Mouse (Mus musculus): ENCODE measurements around the gene Aurkaip1. TPM values are rescaled to one million over a fixed set of nuclear protein-coding genes. Genes with fewer than 3 reads are reported as not detected.

Aurkaip1 gene
- total RNA-seq, 2 experiments from 2014 or later: 137 to 182 TPM

- no peak for ATAC-seq (replicated peaks; ENCODE audit: low FRiP score, low TSS enrichment, poor library complexity, severe bottlenecking)
Measured at GRCm38 (mm10) chr4:155821025-155821424, 10.0 kb upstream of the Aurkaip1 start.

DNA sequence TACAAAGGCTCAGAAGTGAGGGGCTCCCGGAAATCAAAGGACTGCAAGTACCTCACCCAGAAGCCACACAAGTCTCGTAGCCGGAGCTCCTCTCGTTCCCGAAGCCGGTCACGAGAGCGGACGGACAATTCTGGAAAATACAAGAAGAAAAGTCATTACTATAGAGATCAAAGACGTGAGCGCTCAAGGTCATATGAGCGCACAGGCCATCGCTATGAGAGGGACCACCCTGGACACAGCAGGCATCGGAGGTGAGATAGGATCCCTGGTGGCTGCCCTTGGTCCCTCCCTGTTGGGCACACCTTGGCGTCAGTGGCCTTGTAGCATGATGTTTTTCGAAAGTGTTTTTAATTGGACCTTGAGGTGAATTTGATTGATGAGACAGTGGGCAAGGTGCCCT, 7.6 kb upstream of the Aurkaip1 start:
- ATAC-seq (replicated peaks; ENCODE audit: low FRiP score, low TSS enrichment, poor library complexity, severe bottlenecking): no peak

- ATAC-seq (replicated peaks; ENCODE audit: low FRiP score, low TSS enrichment, poor library complexity, severe bottlenecking): no peak
Measured at GRCm38 (mm10) chr4:155829866-155830265, 1.2 kb upstream of the Aurkaip1 start.

- ATAC-seq (replicated peaks; ENCODE audit: low FRiP score, low TSS enrichment, poor library complexity, severe bottlenecking): no peak
Measured at GRCm38 (mm10) chr4:155830596-155830995, 476 bp upstream of the Aurkaip1 start.

DNA sequence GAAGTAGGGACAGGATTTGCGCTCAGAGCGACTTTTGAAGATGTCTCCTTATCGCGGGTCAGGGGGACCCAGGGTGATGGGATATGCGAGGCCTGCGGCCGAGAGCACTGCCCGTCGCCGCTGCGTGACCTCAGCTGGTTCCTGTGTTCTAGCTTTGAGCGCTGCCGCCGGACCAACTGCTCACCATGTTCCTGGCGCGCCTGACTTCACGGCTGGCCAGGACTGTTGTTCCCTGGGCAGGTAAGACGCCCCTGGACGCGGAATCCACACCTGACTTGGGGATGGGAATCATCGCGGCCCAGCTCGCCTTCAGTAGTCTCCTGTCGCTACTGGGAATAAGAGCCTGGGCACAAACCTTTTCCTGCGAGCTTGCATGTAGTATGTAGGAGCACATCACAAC, 759 bp downstream of the Aurkaip1 start:
- ATAC-seq (replicated peaks; ENCODE audit: low FRiP score, low TSS enrichment, poor library complexity, severe bottlenecking): no peak

GRCm38 (mm10) chr4:155832321-155832720, 1.2 kb downstream of the Aurkaip1 start:
- ATAC-seq (replicated peaks; ENCODE audit: low FRiP score, low TSS enrichment, poor library complexity, severe bottlenecking): no peak

DNA sequence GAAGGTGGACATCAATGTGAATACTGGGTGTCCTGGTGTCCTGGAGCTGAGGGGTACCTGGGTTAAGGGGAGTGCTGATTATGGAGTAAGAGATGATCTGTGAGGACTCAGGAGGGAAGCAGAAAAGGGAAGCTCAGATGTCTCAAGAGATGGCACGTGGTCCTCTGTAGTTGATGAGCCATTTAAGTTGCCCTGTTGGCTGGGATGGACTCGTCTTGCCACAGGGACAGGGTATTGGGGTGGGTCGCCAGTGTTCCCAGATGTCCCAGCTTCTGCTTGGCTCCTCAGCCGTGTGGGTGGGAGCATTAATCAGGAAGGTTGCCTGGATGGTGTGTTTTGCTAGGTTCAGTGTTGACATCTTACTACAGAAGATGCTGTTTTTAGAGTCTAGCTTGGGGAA, 2.2 kb downstream of the Aurkaip1 start:
- ATAC-seq (replicated peaks; ENCODE audit: low FRiP score, low TSS enrichment, poor library complexity, severe bottlenecking): no peak

- ATAC-seq (replicated peaks; ENCODE audit: low FRiP score, low TSS enrichment, poor library complexity, severe bottlenecking): peak; percentile 53
Measured at GRCm38 (mm10) chr4:155833836-155834235, 2.8 kb downstream of the Aurkaip1 start.

DNA sequence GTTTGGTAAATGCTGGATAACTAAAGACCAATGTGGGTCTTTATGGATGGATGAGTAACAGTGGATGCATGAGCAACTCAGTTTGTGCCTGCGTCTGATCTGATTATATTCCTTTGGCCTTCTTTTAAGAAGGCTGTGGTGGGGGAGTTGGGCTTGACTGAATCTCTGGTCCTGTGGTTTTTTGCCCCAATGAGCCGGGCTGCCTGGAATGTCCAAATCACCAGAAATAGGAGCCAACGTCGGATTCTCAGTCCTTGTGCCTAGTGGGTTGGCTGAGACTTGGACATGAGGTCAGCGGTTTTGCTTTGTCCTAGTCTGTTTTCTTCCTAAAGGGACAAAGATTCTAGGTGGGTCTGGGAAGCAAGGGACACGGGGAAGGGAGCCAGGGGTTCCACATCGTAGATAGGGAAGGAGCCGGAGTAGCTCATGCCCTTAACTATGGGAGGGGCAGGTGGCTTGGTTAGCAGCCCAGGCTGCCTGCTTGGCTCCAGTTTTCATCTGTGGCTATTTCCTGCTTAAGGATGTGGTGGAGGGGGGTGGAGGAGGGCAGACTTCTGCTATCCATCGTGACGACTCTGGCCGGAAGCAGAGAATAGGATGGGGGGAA, 6.4 kb downstream of the Aurkaip1 start:
- no peak for ATAC-seq (replicated peaks; ENCODE audit: low FRiP score, low TSS enrichment, poor library complexity, severe bottlenecking)

DNA sequence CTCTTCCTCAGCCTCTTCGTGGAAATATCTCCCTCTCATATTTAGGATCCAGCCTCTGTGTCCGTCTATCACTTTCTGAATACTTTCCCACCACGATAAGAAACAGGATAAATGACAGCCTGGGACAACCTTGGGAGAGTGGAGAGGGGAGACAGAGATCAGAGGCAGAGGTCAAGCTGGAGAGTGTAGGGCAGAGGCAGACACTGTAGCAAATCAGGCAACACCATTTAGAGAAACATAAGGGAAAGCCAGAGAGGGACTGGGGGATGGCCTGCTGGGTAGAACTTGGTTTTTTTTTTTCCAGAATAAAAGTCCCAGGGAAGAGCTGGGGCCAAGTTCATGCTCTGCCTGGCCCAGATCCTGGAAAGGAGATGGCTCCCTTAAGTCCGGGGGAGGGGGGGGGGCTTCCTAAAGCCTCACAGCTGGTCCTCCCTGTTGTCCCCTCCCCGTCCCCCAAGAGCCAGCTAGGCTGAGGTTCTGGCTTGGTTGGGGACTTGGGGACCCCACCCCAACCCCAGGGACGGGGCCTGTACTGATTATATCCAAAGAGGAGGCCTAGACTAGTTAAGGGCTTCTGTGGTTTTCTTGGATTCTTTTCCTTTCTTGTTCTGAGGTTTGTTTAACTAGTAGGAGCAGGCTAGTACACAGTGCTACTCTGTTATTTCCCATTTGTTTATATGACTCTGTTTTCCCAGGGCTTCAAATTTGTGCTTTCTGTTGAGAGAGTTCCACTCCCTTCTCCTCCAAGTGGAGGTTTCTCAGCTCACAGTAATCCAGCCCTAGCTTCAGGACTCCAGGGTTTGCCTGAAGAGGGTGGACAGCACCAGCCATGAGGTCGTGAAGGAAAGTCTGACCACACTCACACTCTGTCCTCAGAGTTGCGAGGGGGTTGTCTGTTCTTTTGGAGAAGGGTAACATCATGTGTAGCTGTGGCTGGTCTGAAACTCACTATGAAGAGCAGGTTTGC, 7.4 kb downstream of the Aurkaip1 start:
- ATAC-seq (replicated peaks; ENCODE audit: low FRiP score, low TSS enrichment, poor library complexity, severe bottlenecking): no peak

DNA sequence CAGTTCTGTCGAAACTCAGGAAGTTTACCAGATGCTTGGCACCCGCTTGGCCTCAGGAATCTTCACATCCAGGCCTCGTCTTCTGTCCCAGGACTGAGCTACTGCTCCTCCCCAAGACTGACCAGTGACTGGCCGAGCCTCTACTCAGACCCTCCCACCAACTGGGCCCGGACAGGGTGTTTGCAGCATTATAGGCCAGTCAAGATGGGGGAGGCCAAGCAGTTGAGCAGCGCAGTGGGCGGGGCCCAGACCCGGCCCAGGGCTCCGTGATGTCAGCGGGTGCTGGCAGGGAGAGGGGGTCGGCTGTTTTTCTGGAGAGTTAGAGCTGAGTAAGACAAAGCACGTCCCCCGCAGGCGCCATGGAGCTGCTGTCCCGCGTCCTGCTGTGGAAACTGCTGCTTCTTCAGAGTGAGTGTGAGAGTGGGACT, 8.4 kb downstream of the Aurkaip1 start, which contains the start of gene Mxra8:
Gene Mxra8, plus strand, starts transcription at position 198 of the 428 bp plus-strand sequence.
- ATAC-seq (replicated peaks; ENCODE audit: low FRiP score, low TSS enrichment, poor library complexity, severe bottlenecking): no peak

DNA sequence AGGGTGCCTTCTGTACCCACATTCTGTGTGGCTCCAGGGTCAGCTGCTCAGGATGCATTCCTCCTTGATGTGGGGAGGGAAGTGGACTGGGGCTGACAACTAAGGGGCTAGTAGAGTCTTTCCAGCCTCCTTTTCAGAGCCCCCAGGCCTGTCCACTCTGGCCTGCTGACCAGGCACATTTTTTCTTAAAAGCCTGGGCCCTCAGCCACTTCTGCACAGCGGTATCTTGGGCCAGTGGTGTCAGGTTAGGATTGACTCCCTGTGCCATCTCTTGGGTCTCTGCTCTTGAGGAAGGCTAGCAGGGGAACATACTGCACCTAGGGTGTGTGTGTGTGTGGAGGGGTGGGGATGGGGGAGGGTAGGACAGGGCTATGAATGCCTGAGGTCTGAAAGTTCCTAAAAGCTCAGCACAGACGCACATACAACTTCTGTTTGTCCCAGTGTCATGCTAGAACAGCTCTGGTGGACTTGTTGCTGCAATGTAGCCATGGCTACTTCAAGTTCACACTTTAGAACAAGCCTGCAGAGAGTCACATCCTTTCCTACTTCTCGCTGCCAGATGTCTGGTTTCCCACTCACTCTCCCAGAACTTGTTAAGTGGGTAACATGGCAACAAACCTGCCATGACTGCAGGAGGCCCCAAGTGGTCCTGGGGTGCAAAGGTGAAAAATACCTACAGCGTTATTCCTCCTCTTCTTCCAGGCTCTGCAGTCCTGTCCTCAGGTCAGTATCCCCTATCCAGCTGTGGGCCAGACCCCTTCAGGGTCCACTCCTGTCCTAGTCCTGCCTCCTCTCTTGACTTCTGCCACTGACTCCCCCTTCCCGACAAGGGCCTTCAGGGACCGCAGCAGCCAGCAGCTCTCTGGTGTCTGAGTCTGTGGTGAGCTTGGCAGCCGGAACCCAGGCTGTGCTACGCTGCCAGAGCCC, 9.3 kb downstream of the Aurkaip1 start:
- ATAC-seq (replicated peaks; ENCODE audit: low FRiP score, low TSS enrichment, poor library complexity, severe bottlenecking): no peak

DNA sequence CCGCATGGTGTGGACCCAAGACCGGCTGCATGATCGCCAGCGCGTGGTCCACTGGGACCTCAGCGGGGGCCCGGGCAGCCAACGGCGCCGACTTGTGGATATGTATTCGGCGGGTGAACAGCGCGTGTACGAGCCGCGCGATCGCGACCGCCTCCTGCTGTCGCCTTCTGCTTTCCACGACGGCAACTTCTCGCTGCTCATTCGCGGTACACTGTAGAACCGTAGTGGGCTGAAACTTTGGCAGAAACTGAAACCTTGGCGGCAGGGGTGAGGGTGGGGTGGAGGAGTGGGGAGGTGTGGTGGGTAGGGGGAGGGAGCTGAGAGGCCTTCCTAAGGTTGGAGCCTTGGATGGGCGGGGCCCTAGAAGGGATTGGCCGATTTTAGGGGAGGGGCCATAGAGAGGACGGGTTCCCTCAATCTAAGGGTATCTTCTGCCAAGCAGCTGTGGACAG, 10.0 kb downstream of the Aurkaip1 start:
- ATAC-seq (replicated peaks; ENCODE audit: low FRiP score, low TSS enrichment, poor library complexity, severe bottlenecking): peak; percentile 77

DNA sequence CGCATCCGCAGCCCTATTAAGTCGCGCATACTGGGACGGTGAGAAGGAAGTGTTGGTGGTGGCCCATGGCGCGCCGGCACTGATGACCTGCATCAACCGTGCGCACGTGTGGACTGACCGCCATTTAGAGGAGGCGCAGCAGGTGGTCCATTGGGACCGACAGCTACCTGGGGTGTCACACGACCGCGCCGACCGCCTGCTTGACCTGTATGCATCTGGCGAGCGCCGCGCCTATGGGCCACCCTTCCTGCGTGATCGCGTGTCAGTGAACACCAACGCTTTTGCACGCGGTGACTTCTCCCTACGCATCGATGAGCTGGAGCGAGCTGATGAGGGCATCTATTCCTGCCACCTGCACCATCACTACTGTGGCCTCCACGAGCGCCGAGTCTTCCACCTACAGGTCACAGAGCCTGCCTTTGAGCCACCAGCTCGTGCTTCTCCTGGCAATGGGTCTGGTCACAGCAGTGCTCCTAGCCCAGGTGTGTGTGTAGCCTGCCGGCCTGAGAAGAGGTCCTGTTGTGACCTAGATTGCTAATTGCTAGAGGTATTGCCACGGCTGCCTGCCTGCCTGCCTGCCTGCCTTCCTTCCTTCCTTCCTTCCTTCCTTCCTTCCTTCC, 10.7 kb downstream of the Aurkaip1 start:
- ATAC-seq (replicated peaks; ENCODE audit: low FRiP score, low TSS enrichment, poor library complexity, severe bottlenecking): no peak

- no peak for ATAC-seq (replicated peaks; ENCODE audit: low FRiP score, low TSS enrichment, poor library complexity, severe bottlenecking)
Measured at GRCm38 (mm10) chr4:155843231-155843630, 12.2 kb downstream of the Aurkaip1 start.

DNA sequence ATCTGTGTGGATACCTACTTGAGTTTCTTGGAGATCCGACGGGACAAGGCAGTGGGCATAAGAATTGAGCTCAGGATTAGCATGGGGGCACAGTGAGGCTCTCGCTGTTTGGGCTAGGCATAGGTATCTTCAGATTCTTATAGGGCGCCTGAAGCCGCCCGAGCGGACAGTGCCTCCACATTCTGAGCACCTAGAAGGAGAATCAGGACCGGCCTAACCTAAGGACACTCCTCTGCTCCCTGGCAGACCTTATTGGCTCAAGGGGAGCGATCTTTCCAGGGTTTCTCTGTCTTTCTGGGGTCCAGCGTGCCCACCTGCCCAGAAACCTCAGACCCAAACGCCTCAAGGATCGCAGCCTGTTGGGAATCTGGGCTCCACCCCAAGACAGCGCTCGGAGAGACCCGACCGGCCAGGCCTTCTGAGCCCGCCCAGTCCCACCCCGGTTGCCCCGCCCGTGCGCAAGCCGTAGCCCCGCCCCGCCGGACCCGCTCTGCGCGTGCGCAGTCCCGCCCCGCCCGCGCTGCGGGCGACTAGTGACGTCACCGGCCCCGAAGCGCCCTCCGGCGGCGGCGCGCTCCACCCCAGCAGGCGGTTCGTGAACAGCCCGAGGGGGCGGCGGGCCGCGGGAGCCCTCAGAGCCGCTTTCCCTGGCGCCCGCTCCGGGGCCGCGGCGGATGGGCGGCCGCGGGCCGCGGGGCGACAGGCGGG, 16.0 kb downstream of the Aurkaip1 start, which contains the start of gene Dvl1:
Gene Dvl1, plus strand, starts transcription at position 532 of the 708 bp plus-strand sequence.
- ATAC-seq (replicated peaks; ENCODE audit: low FRiP score, low TSS enrichment, poor library complexity, severe bottlenecking): peak; percentile 53

GRCm38 (mm10) chr4:155847591-155848352, 16.7 kb downstream of the Aurkaip1 start:
- ATAC-seq (replicated peaks; ENCODE audit: low FRiP score, low TSS enrichment, poor library complexity, severe bottlenecking): peak; percentile 19; the same call in 1 of the 2 replicates

All from megakaryocyte-erythroid progenitor cell, adult 5-6 weeks (primary cell).